Mouse (Mus musculus) left cerebral cortex, postnatal 14 days (tissue): ENCODE results near the gene Cpne6. TPM values are rescaled to one million over a fixed set of nuclear protein-coding genes. Genes with fewer than 3 reads are reported as not detected.

Experiments
- DNase-seq, 2 experiments: peaks; one replicate each; pipeline ENCODE4 v3.0.0; 2021 to 2022; ENCODE audit warnings: low spot score in 2 of 2, mixed read lengths in 1 of 2
- intact Hi-C: fragments of 180-260 bp; cut with DNase I; formaldehyde crosslinking; loops from one replicate; pipeline ENCODE4 v1.15.1; 2025
- long read RNA-seq, 2 experiments: library from polyadenylated mRNA; stranded (forward); transcript quantifications; one replicate each; pipeline ENCODE4 v2.0.0; 2021
- total RNA-seq, 2 experiments: library from RNA; stranded (reverse); gene quantifications; 2 replicates each; pipeline ENCODE4 v1.2.3; 2021

Cpne6 gene
- total RNA-seq: 100 to 1,000 TPM; 184 to 205 TPM
- long read RNA-seq, experiment 1, transcript Cpne6-201 (17 exons, 2,201 nt): major isoform, 65 of 331 reads
- long read RNA-seq, experiment 1, partial matches to known transcripts: 235 of 331 reads
- long read RNA-seq, experiment 1, other reads (novel, unspliced or antisense): 21 of 331 reads
- long read RNA-seq, experiment 2, transcript Cpne6-201 (17 exons, 2,201 nt): major isoform, 66 of 326 reads
- long read RNA-seq, experiment 2, partial matches to known transcripts: 214 of 326 reads
- long read RNA-seq, experiment 2, other reads (novel, unspliced or antisense): 42 of 326 reads

GRCm38 (mm10) chr14:55510125-55510731 is at the start of gene Cpne6:
Cpne6 (plus strand) TSS chr14:55510445.
- peak; percentile 60 to 92 for DNase-seq
- intact Hi-C loops: no loop called here

- intact Hi-C loops: no loop called here
- no peak for DNase-seq
Measured at GRCm38 (mm10) chr14:55461757-55462156, 48.5 kb upstream of the Cpne6 start.

- intact Hi-C loops: no loop called here
Measured at GRCm38 (mm10) chr14:55466481-55466880, 43.8 kb upstream of the Cpne6 start.

GRCm38 (mm10) chr14:55467108-55467507 is 43.1 kb upstream of the Cpne6 start:
- intact Hi-C loops: no loop called here
- DNase-seq: no peak

More at GRCm38 (mm10) chr14:55466481-55466880, 43.8 kb upstream of the Cpne6 start:
- no peak for DNase-seq

GRCm38 (mm10) chr14:55468301-55468741 is 41.9 kb upstream of the Cpne6 start:
- DNase-seq: no peak
- intact Hi-C loops: no loop called here

- no peak for DNase-seq
- intact Hi-C loops: no loop called here
Measured at GRCm38 (mm10) chr14:55469041-55469440, 41.2 kb upstream of the Cpne6 start.

GRCm38 (mm10) chr14:55469821-55470220 is 40.4 kb upstream of the Cpne6 start:
- DNase-seq: no peak
- intact Hi-C loops: loop anchor here (10.0 kb wide), 1 partner anchor 195 kb away; no protein-coding TSS in a partner anchor

- no peak for DNase-seq
- intact Hi-C loops: loop anchor here (10.0 kb wide), 1 partner anchor 196 kb away; no protein-coding TSS in a partner anchor
Measured at GRCm38 (mm10) chr14:55470806-55471205, 39.4 kb upstream of the Cpne6 start.

GRCm38 (mm10) chr14:55475654-55476053 is 34.6 kb upstream of the Cpne6 start:
- no peak for DNase-seq
- intact Hi-C loops: loop anchor here (10.0 kb wide), 1 partner anchor 201 kb away; no protein-coding TSS in a partner anchor

- no peak for DNase-seq
- intact Hi-C loops: loop anchor here (10.0 kb wide), 1 partner anchor 203 kb away; no protein-coding TSS in a partner anchor
Measured at GRCm38 (mm10) chr14:55477421-55477820, 32.8 kb upstream of the Cpne6 start.

GRCm38 (mm10) chr14:55477829-55478228 is 32.4 kb upstream of the Cpne6 start:
- no peak for DNase-seq
- intact Hi-C loops: loop anchor here (10.0 kb wide), 1 partner anchor 203 kb away; no protein-coding TSS in a partner anchor

GRCm38 (mm10) chr14:55478651-55479599 is 31.3 kb upstream of the Cpne6 start, which contains the start of gene Dhrs4:
Dhrs4 (plus strand) TSS chr14:55478758.
- peak; percentile 73 to 78 for DNase-seq
- intact Hi-C loops: loop anchor here (10.0 kb wide), 1 partner anchor 204 kb away; no protein-coding TSS in a partner anchor

GRCm38 (mm10) chr14:55479629-55480028 is 30.6 kb upstream of the Cpne6 start:
- no peak for DNase-seq
- intact Hi-C loops: loop anchor here (10.0 kb wide), 1 partner anchor 205 kb away; no protein-coding TSS in a partner anchor

GRCm38 (mm10) chr14:55484430-55485085 is 25.7 kb upstream of the Cpne6 start:
- intact Hi-C loops: no loop called here
- DNase-seq: no peak

- intact Hi-C loops: no loop called here
Measured at GRCm38 (mm10) chr14:55486836-55487235, 23.4 kb upstream of the Cpne6 start.

GRCm38 (mm10) chr14:55490361-55491201 is 19.7 kb upstream of the Cpne6 start, which contains the start of gene Carmil3:
Carmil3 (plus strand) TSS chr14:55490651.
- DNase-seq: peak; percentile 86 to 88
- intact Hi-C loops: no loop called here

More at GRCm38 (mm10) chr14:55486836-55487235, 23.4 kb upstream of the Cpne6 start:
- no peak for DNase-seq

GRCm38 (mm10) chr14:55491291-55491833 is 18.9 kb upstream of the Cpne6 start:
- intact Hi-C loops: no loop called here
- DNase-seq: peak; percentile 52 to 56
